Mouse (Mus musculus) heart, embryonic 11.5 days (tissue): ENCODE data around the gene Wrnip1. TPM values are rescaled to one million over a fixed set of nuclear protein-coding genes. Genes with fewer than 3 reads are reported as not detected.
"Not testable (repeated sequence)": the region's sequence is repeated elsewhere in the genome, so short reads cannot be mapped to it uniquely, and the experiment has no call there.

Experiments
- ATAC-seq: fragments of 200-750 bp; cut with Nextera tagmentation; replicated peaks from 2 replicates; pipeline ENCODE4 v1.8.0; 2017; ENCODE audit warnings: moderate library complexity; ENCODE audit not compliant: insufficient number of reproducible peaks, low FRiP score, low TSS enrichment
- H3K27ac ChIP-seq: fragments of 300-500 bp; sonication (generic); 2 replicates; pipeline ENCODE4 v1.5.1; 2014; ENCODE audit warnings: mild to moderate bottlenecking, low read depth, low read length
- H3K27me3 ChIP-seq: fragments of 300-500 bp; sonication (generic); 2 replicates; pipeline ENCODE4 v1.6.1; 2014; ENCODE audit warnings: mild to moderate bottlenecking, low read length, mixed read lengths; ENCODE audit not compliant: control insufficient read depth, insufficient read depth
- H3K36me3 ChIP-seq: fragments of 300-500 bp; sonication (generic); 2 replicates; pipeline ENCODE4 v1.6.1; 2014; ENCODE audit warnings: mild to moderate bottlenecking, low read length, moderate library complexity, mixed read lengths; ENCODE audit not compliant: control insufficient read depth, insufficient read depth
- H3K4me1 ChIP-seq: fragments of 300-500 bp; sonication (generic); 2 replicates; pipeline ENCODE4 v1.6.1; 2014; ENCODE audit warnings: low read length; ENCODE audit not compliant: control insufficient read depth, insufficient read depth
- H3K4me2 ChIP-seq: fragments of 300-500 bp; sonication (generic); 2 replicates; pipeline ENCODE4 v1.6.1; 2014; ENCODE audit warnings: mild to moderate bottlenecking, moderate library complexity
- H3K4me3 ChIP-seq: fragments of 300-500 bp; sonication (generic); 2 replicates; pipeline ENCODE4 v1.5.1; 2014; ENCODE audit warnings: low read depth, low read length
- H3K9ac ChIP-seq: fragments of 300-500 bp; sonication (generic); 2 replicates; pipeline ENCODE4 v1.6.1; 2014; ENCODE audit warnings: mild to moderate bottlenecking, low read depth, low read length, moderate library complexity
- H3K9me3 ChIP-seq: fragments of 300-500 bp; sonication (generic); replicated peaks from 2 replicates; pipeline ENCODE4 v1.6.1; 2016; ENCODE audit warnings: low read length; ENCODE audit not compliant: control insufficient read depth
- WGBS: fragments of 180-500 bp; shearing (Covaris S2); extraction: QIAGEN DNeasy Blood & Tissue Kit; methylation state at CpG from one replicate; pipeline ENCODE4 v1.1.7; 2014; ENCODE audit not compliant: insufficient replicate concordance; 5-methylcytosine and 5-hydroxymethylcytosine counted together
- polyA plus RNA-seq: library from polyadenylated mRNA; unstranded; fragments of >200 nt; fragmentation: Nextera tagmentation; extraction: Ambion mirVana; gene quantifications from 2 replicates; pipeline ENCODE4 v1.2.1, GENCODE M21; 2014

The Wrnip1 gene
- polyA plus RNA-seq, 1 experiment from 2014 or later = 14.2 TPM

DNA sequence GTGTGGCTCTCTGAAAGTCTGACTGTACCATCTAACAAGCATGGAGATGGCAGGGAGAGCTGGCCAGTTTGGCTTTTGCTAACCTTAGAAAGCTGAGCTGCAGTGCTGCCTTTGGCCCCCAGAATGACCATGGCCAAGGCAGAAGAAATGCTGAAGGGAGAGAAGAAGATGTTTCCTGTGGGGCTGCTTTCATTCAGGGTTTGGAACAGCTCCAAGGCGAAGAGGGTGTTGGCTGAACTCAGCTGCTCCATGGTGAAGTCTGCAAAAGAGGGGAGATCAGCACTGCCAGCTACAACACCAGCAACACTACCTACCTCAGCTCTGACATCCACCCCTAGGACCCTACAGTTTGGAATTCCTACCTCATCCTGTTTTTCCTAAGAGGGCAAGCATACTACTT lies 48.3 kb downstream of the Wrnip1 start:
- H3K27ac ChIP-seq = no peak overlapping the region
- H3K4me1 ChIP-seq = no peaks in the 10 kb centered on the region
- 50% methylated on average over 1 of the region's 1 CpGs for WGBS
- H3K4me2 ChIP-seq = no peak overlapping the region
- no peaks in the 10 kb centered on the region for H3K27me3 ChIP-seq
- H3K36me3 ChIP-seq = no peaks in the 10 kb centered on the region
- no peak overlapping the region for H3K9ac ChIP-seq
- no peaks in the 10 kb centered on the region for H3K9me3 ChIP-seq
- no peak for ATAC-seq
- H3K4me3 ChIP-seq = no peak overlapping the region

DNA sequence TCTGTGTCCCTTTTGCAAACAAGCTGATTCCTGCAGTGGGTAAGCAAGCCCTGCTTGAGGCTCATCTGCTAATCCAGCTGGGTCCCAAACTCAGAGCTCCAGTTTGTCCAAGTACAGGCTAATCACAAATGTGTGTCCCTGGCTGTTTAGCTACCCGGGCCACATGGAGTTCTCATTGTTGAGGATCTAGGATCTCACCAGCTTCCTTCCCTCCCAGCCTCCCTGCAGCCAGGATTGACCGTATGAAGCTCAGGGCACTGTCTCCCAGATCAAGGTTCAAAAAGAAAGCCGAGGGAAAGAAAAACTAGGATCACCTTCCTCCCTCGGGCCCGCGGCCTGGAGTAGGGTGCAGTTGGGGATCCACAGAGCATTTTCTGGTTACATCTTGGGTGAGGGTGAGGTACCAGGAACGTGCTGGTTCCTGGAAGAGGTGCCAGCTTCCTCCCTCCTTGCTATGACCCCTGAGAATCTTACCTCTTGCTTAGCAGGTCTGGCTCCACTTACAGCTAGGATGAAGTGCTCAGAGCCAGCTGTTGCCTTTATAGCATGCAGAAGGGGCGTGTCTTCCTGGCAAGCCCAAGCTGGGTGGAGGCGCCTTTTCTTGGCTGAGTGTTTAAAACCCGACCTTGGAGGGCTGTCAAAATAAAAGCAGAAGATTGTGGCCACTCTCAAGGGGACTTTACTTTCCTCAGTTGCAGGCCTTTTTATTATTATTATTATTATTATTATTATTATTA lies 49.0 kb downstream of the Wrnip1 start, which contains the start of gene Serpinb1a:
TSS of gene Serpinb1a (minus strand) at position 518 of the 737 bp plus-strand sequence.
- H3K9me3 ChIP-seq = no peaks in the 10 kb centered on the region
- H3K4me2 ChIP-seq = no peak within 1 kb of the TSS
- H3K9ac ChIP-seq = no peak within 1 kb of the TSS
- H3K27ac ChIP-seq = no peak within 1 kb of the TSS
- no peaks in the 10 kb centered on the region for H3K27me3 ChIP-seq
- H3K4me1 ChIP-seq = no peaks in the 10 kb centered on the region
- no peaks in the 10 kb centered on the region for H3K36me3 ChIP-seq
- 59% methylated on average over 10 of the region's 10 CpGs for WGBS
- no peak within 1 kb of the TSS for H3K4me3 ChIP-seq
- no peak for ATAC-seq

GRCm38 (mm10) chr13:32851967-32852366 lies 50.1 kb downstream of the Wrnip1 start:
- Histone ChIP-seq H3K27ac (no peak overlapping the region), H3K36me3 (no peaks in the 10 kb centered on the region), H3K4me2 (no peak overlapping the region), H3K27me3 (no peaks in the 10 kb centered on the region), H3K4me3 (no peak overlapping the region), H3K9me3 (no peaks in the 10 kb centered on the region), H3K9ac (no peak overlapping the region), H3K4me1 (no peaks in the 10 kb centered on the region)
- 7% methylated on average over 7 of the region's 7 CpGs for WGBS
- ATAC-seq = no peak

- 87% methylated on average over 4 of the region's 4 CpGs for WGBS
- no peak for ATAC-seq
- H3K27me3 ChIP-seq = no peaks in the 10 kb centered on the region
- no peaks in the 10 kb centered on the region for H3K4me1 ChIP-seq
- no peak overlapping the region for H3K9ac ChIP-seq
- no peak overlapping the region for H3K27ac ChIP-seq
- H3K36me3 ChIP-seq = no peaks in the 10 kb centered on the region
- no peak overlapping the region for H3K4me2 ChIP-seq
- no peak overlapping the region for H3K4me3 ChIP-seq
- no peaks in the 10 kb centered on the region for H3K9me3 ChIP-seq
These were observed 50.7 kb downstream of the Wrnip1 start for GRCm38 (mm10) chr13:32852539-32852938.

- H3K36me3 ChIP-seq = no peaks in the 10 kb centered on the region
- no peaks in the 10 kb centered on the region for H3K4me1 ChIP-seq
- no peak overlapping the region for H3K4me3 ChIP-seq
- ATAC-seq = no peak
- no peak overlapping the region for H3K9ac ChIP-seq
- H3K9me3 ChIP-seq = no peaks in the 10 kb centered on the region
- no peak overlapping the region for H3K4me2 ChIP-seq
- 73% methylated on average over 2 of the region's 2 CpGs for WGBS
- no peak overlapping the region for H3K27ac ChIP-seq
- no peaks in the 10 kb centered on the region for H3K27me3 ChIP-seq
These were observed 51.2 kb downstream of the Wrnip1 start for GRCm38 (mm10) chr13:32853073-32853472.

GRCm38 (mm10) chr13:32860821-32861220 lies 59.0 kb downstream of the Wrnip1 start:
- no peaks in the 10 kb centered on the region for H3K4me1 ChIP-seq
- 27% methylated on average over 3 of the region's 3 CpGs for WGBS
- no peak for ATAC-seq
- no peaks in the 10 kb centered on the region for H3K27me3 ChIP-seq
- no peak overlapping the region for H3K27ac ChIP-seq
- H3K4me3 ChIP-seq = no peak overlapping the region
- no peaks in the 10 kb centered on the region for H3K36me3 ChIP-seq
- H3K9ac ChIP-seq = no peak overlapping the region
- H3K4me2 ChIP-seq = no peak overlapping the region
- H3K9me3 ChIP-seq = no peaks in the 10 kb centered on the region

GRCm38 (mm10) chr13:32863456-32863855 lies 61.6 kb downstream of the Wrnip1 start:
- no peak overlapping the region for H3K4me3 ChIP-seq
- H3K27me3 ChIP-seq = no peaks in the 10 kb centered on the region
- no peaks in the 10 kb centered on the region for H3K9me3 ChIP-seq
- no peaks in the 10 kb centered on the region for H3K36me3 ChIP-seq
- no peak overlapping the region for H3K4me2 ChIP-seq
- no peak overlapping the region for H3K9ac ChIP-seq
- ATAC-seq = no peak
- no peaks in the 10 kb centered on the region for H3K4me1 ChIP-seq
- no peak overlapping the region for H3K27ac ChIP-seq

DNA sequence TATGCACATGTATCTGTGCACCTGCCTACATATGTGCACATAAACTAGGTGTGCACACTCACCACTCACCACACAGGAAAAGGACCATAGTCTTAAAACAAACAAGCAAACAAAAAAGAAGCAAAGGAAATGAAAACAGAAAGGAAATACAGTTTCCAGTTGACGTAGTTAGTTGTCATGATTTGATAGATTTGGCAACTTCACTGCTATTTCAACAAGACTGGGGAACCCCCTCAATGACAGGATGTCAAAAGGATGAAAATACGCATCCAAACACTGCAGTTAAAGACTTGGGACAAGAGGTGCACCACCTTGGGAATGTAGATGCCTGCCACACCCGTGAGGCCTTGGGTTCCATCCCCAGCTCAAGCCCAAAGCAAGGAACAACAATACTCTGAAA lies 62.7 kb downstream of the Wrnip1 start:
- H3K9ac ChIP-seq, H3K27ac ChIP-seq, H3K27me3 ChIP-seq, H3K4me3 ChIP-seq, ATAC-seq, H3K36me3 ChIP-seq, H3K4me2 ChIP-seq, H3K9me3 ChIP-seq, H3K4me1 ChIP-seq: not testable (repeated sequence)
- 90% methylated on average over 2 of the region's 3 CpGs for WGBS

- H3K36me3 ChIP-seq = no peaks in the 10 kb centered on the region
- no peaks in the 10 kb centered on the region for H3K27me3 ChIP-seq
- H3K27ac ChIP-seq = no peak overlapping the region
- ATAC-seq = no peak
- no peaks in the 10 kb centered on the region for H3K9me3 ChIP-seq
- WGBS = 55% methylated on average over 2 of the region's 2 CpGs
- H3K4me3 ChIP-seq = no peak overlapping the region
- H3K9ac ChIP-seq = no peak overlapping the region
- no peak overlapping the region for H3K4me2 ChIP-seq
- no peaks in the 10 kb centered on the region for H3K4me1 ChIP-seq
These were observed 63.8 kb downstream of the Wrnip1 start for GRCm38 (mm10) chr13:32865591-32865990.
